Mouse (Mus musculus): ENCODE measurements around the gene Dmxl2. TPM values are rescaled to one million over a fixed set of nuclear protein-coding genes. Genes with fewer than 3 reads are reported as not detected.

The Dmxl2 gene
- total RNA-seq, 2 experiments from 2014 or later = 168 to 174 TPM

GRCm38 (mm10) chr9:54335582-54335981 is 165.8 kb downstream of the Dmxl2 start:
- intact Hi-C loops (cut with DNase I) = loop anchor here (5.0 to 10.0 kb wide), 3 partner anchors 153 to 341 kb away; no protein-coding TSS in a partner anchor
- DNase-seq = no peak

- intact Hi-C loops (cut with DNase I) = no loop called here
- no peak for DNase-seq
Measured at GRCm38 (mm10) chr9:54329201-54329600, 172.2 kb downstream of the Dmxl2 start.

- no peak for DNase-seq
- intact Hi-C loops (cut with DNase I) = no loop called here
Measured at GRCm38 (mm10) chr9:54323456-54323855, 178.0 kb downstream of the Dmxl2 start.

- no peak for DNase-seq
- intact Hi-C loops (cut with DNase I) = no loop called here
Measured at GRCm38 (mm10) chr9:54316363-54316762, 185.1 kb downstream of the Dmxl2 start.

Other genes with a start within 250 kb of the Dmxl2 start
- under 1 TPM; 0.14 to 0.16 TPM for gene Cyp19a1, start 233.5 kb downstream of the Dmxl2 start, total RNA-seq (2021)
- under 1 TPM; 0.42 to 0.46 TPM for gene Gldn, start 215.1 kb downstream of the Dmxl2 start, total RNA-seq (2021)
- not detected for gene Sh2d7, start 37.4 kb upstream of the Dmxl2 start, total RNA-seq (2021)
- 10 to 100 TPM; 53.1 to 56.9 TPM for gene Cib2, start 58.6 kb upstream of the Dmxl2 start, total RNA-seq (2021)
- gene Idh3a, start 84.7 kb upstream of the Dmxl2 start, total RNA-seq (2021) = 100 to 1,000 TPM; 134 to 138 TPM
- gene Acsbg1, start 160.2 kb upstream of the Dmxl2 start, total RNA-seq (2021) = 10 to 100 TPM; 37.5 to 43.1 TPM
- 10 to 100 TPM; 11.8 to 13.0 TPM for gene Dnaja4, start 197.2 kb upstream of the Dmxl2 start, total RNA-seq (2021)
- gene Wdr61, start 232.9 kb upstream of the Dmxl2 start, total RNA-seq (2021) = 10 to 100 TPM; 50.9 to 56.9 TPM